10 mouse cellular contexts compared by ENCODE assay signal in genomic region chr12:35799261-35799660, GRCm38 (mm10).
DNase-seq lines count a peak whose midpoint lies in the region; ATAC-seq and TF ChIP-seq lines count a peak whose summit lies in the region.
"Had no signal": no experiment of that assay in that cellular context is flagged by ENCODE, and none has a peak within 500 bp of the region (broad histone marks: within the 10 kb centered on the region; RNA-seq: fewer than 3 reads in every experiment).

No protein-coding gene starts in this region.

- no peaks in the 10 kb centered on the region for H3K27me3 ChIP-seq in lung, embryonic 14.5 days (ENCODE audit: insufficient read depth, low read length)
- no peaks in the 10 kb centered on the region for H3K27me3 ChIP-seq in midbrain, postnatal 0 days (ENCODE audit: insufficient read depth, low read length)
- H3K27me3 ChIP-seq in limb, embryonic 10.5 days (ENCODE audit: low read depth, poor library complexity, severe bottlenecking), result no peaks in the 10 kb centered on the region
- H3K27me3 ChIP-seq: Patski had no signal

- H3K27ac ChIP-seq in lung, embryonic 14.5 days (ENCODE audit: low read depth), result no peak overlapping the region
- no peak overlapping the region for H3K27ac ChIP-seq in midbrain, postnatal 0 days (ENCODE audit: low read depth, low read length)
- H3K27ac ChIP-seq in limb, embryonic 10.5 days, result no peak overlapping the region

- 66% methylated on average over 2 of the region's 2 CpGs for WGBS in lung, embryonic 14.5 days
- WGBS in lung, adult 2 months, result 35% methylated on average over 2 of the region's 2 CpGs
- WGBS in midbrain, postnatal 0 days, result 78% methylated on average over 2 of the region's 2 CpGs
- WGBS in limb, embryonic 10.5 days, result 90% methylated on average over 2 of the region's 2 CpGs

- no peak for TF ChIP-seq POLR2A in lung, adult 2 months (IDR thresholded peaks at IDR 0.05; ENCODE audit: borderline replicate concordance, extremely low read depth, low read depth, low read length)

- H3K4me1 ChIP-seq in lung, embryonic 14.5 days (ENCODE audit: insufficient read depth), result no peaks in the 10 kb centered on the region
- no peaks in the 10 kb centered on the region; the same call in 1 of the 2 replicates for H3K4me1 ChIP-seq in lung, adult 2 months (ENCODE audit: control insufficient read depth, insufficient read depth, low read length)
- H3K4me1 ChIP-seq in midbrain, postnatal 0 days (ENCODE audit: insufficient read depth, low read length), result no peaks in the 10 kb centered on the region
- H3K4me1 ChIP-seq in limb, embryonic 10.5 days, result no peaks in the 10 kb centered on the region

- no peak for ATAC-seq in lung, embryonic 14.5 days (ENCODE audit: insufficient read depth)
- peak; percentile 95 for ATAC-seq in inflammation-experienced regulatory T-cells, adult 6 months
- ATAC-seq in midbrain, postnatal 0 days (ENCODE audit: low FRiP score), result no peak
- ATAC-seq: Patski had no signal

- H3K9me3 ChIP-seq in lung, embryonic 14.5 days (ENCODE audit: low read depth, low read length), result no peaks in the 10 kb centered on the region
- H3K9me3 ChIP-seq in midbrain, postnatal 0 days (ENCODE audit: low read length), result no peaks in the 10 kb centered on the region
- H3K9me3 ChIP-seq in limb, embryonic 10.5 days (replicated peaks), result no peaks in the 10 kb centered on the region

- DNase-seq in lung, embryonic 14.5 days, result peak; percentile 30
- no peak for DNase-seq in lung, adult 2 months
- peak; percentile 43 to 70 for DNase-seq in natural killer cell, adult 2 months (ENCODE audit: low spot score in 2 of 2)
- no peak for DNase-seq in midbrain, postnatal 0 days (ENCODE audit: low spot score)
- DNase-seq in layer of hippocampus, adult 8-10 months (ENCODE audit: low spot score in 2 of 2), result no peak
- DNase-seq in layer of hippocampus, adult 18-20 months (ENCODE audit: low spot score in 2 of 2), result no peak
- no peak for DNase-seq in limb, embryonic 10.5 days (ENCODE audit: low spot score)
- DNase-seq: kidney, postnatal 36 days had no signal

- no peaks in the 10 kb centered on the region for H3K36me3 ChIP-seq in lung, embryonic 14.5 days (ENCODE audit: insufficient read depth)
- no peaks in the 10 kb centered on the region for H3K36me3 ChIP-seq in midbrain, postnatal 0 days (ENCODE audit: insufficient read depth, low read length)
- no peaks in the 10 kb centered on the region for H3K36me3 ChIP-seq in limb, embryonic 10.5 days

- H3K4me3 ChIP-seq in lung, embryonic 14.5 days (ENCODE audit: low read depth, low read length), result no peak overlapping the region
- H3K4me3 ChIP-seq in lung, adult 2 months (replicated peaks; ENCODE audit: extremely low read depth, low read depth, low read length), result no peak overlapping the region
- H3K4me3 ChIP-seq in midbrain, postnatal 0 days (ENCODE audit: low read depth, low read length), result no peak overlapping the region
- H3K4me3 ChIP-seq in limb, embryonic 10.5 days, result no peak overlapping the region

- H3K4me2 ChIP-seq in lung, embryonic 14.5 days, result no peak overlapping the region
- no peak overlapping the region for H3K4me2 ChIP-seq in midbrain, postnatal 0 days (ENCODE audit: low read depth, low read length, poor library complexity, severe bottlenecking)

- TF ChIP-seq CTCF in lung, embryonic 14.5 days (IDR thresholded peaks at IDR 0.05; ENCODE audit: low read depth), result no peak
- no peak for TF ChIP-seq CTCF in lung, adult 2 months (IDR thresholded peaks at IDR 0.05; ENCODE audit: insufficient read depth, low read length)
- TF ChIP-seq CTCF in midbrain, postnatal 0 days (IDR thresholded peaks at IDR 0.05), result no peak

- H3K9ac ChIP-seq in lung, embryonic 14.5 days, result no peak overlapping the region
- no peak overlapping the region for H3K9ac ChIP-seq in midbrain, postnatal 0 days (replicated peaks; ENCODE audit: low read length, poor library complexity, severe bottlenecking)

Comparison
In these comparisons a context has a peak if more than half of its experiments do, and no peak if none do; other contexts are left out.
1. DNase-seq: peak in lung, embryonic 14.5 days (single experiment) and natural killer cell, adult 2 months (2 of 2); none in lung, adult 2 months (single experiment), midbrain, postnatal 0 days (single experiment), layer of hippocampus, adult 8-10 months (0 of 2), layer of hippocampus, adult 18-20 months (0 of 2) and limb, embryonic 10.5 days (single experiment).